Mouse (Mus musculus): ENCODE data around the gene Umod.

Umod gene

GRCm38 (mm10) chr7:119479256-119479655 is at the start of gene Umod:
Gene Umod, minus strand, starts transcription at chr7:119479282.
- DNase-seq (ENCODE audit: low spot score), result no peak

DNA sequence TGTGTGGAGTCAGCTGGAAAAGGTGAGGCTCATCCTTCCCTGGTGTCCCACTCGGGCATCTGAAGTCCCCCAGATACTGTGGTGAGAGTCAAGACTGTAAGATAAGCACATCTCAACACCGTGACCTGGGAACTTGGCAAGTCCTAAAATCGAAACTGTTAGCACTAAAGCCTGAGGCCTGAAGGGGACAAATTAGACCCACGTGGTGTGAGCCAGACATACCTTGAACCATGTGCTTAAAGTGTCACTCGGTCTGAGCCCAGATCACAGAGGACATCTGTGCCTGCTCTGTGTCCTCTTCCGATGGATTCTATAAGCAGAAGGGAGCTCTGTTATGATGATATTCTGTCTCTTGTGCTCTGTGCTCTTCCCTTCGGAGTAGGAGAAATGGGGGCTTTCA is 49.5 kb upstream of the Umod start:
- DNase-seq (ENCODE audit: low spot score), result no peak

GRCm38 (mm10) chr7:119527548-119527947 is 48.5 kb upstream of the Umod start:
- no peak for DNase-seq (ENCODE audit: low spot score)

- DNase-seq (ENCODE audit: low spot score), result no peak
Measured at GRCm38 (mm10) chr7:119527135-119527534, 48.1 kb upstream of the Umod start.

DNA sequence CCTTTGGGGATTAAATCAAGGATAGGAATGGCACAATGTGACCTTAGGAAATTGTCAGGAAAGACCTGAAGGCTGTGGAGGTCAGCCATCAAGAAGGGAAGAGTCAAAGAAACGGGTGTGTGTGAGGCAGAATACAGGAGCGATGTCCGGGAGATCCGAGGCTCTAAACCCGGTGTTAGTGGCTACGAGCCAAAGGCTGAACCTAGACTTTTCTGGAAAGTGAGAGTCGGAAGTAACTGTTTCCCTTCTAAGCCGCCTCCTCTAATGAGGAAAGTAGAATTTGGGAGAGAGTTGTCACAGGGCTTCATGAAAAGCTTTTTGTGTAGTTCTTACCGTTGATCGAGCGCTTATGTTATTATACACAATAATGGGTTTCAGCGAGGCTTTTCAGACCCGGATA is 47.4 kb upstream of the Umod start:
- DNase-seq (ENCODE audit: low spot score), result no peak

DNA sequence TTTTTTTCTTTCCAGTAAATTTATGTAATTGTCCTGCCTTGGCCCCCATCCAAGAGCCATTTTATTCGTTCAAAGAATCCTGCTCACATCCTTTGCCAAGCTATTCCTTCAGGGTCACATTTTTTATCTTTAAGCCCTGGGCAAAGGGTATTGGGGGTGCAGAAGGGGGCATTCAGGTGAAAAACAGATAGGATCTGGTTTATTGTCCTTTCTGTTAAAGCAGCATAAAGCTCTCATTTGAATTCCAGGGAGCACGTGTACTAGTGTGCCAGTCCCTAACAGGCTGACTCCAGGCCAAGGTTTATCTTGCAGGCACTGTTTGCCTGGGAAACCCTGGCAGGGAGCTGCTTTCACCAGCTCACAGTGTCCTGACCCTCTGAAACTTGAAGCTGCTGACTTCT is 46.8 kb upstream of the Umod start:
- DNase-seq (ENCODE audit: low spot score), result peak; percentile 18

- DNase-seq (ENCODE audit: low spot score), result no peak
Measured at GRCm38 (mm10) chr7:119523389-119523788, 44.3 kb upstream of the Umod start, which contains the start of gene Pdilt. Gene Pdilt, minus strand, starts transcription at chr7:119523489.

GRCm38 (mm10) chr7:119522385-119522784 is 43.3 kb upstream of the Umod start:
- no peak for DNase-seq (ENCODE audit: low spot score)

DNA sequence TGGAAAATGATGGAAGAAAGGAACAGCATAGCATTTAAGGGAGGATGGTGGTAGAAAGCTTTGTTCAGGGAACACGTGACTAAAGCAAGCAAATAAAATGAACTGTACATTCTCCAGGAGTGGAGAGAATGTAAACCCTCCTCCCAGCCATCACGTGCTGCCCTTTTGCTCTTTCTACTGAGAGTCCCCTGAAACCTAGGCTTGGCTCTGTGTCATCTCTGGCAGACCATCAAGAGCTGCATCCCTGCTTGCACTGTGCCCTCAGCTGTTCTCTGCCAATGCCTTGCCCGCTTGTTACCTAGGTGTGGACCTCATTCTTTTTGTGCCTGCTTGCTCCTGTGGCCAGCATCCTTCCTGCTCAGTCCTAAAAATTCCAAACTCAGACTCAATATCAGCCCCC is 42.7 kb upstream of the Umod start:
- no peak for DNase-seq (ENCODE audit: low spot score)

- DNase-seq (ENCODE audit: low spot score), result peak; percentile 48
Measured at GRCm38 (mm10) chr7:119519654-119520053, 40.6 kb upstream of the Umod start.

- no peak for DNase-seq (ENCODE audit: low spot score)
Measured at GRCm38 (mm10) chr7:119519163-119519562, 40.1 kb upstream of the Umod start, which contains the start of gene Acsm5. Gene Acsm5, plus strand, starts transcription at chr7:119519463.

DNA sequence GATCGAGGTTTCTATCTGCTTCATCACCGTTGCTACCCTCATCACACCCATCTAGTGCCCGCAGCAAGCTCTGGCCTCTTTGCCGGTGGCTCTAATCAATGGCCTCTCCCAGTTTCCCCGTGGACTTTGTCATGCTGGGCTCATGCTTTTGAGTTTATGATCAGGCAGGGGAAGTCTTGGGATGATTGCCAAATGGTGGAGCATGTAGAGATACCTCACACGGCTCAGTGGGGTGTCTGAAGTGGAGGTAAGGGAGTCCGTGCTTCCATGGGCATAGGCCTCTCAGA is 37.1 kb upstream of the Umod start:
- no peak for DNase-seq (ENCODE audit: low spot score)

DNA sequence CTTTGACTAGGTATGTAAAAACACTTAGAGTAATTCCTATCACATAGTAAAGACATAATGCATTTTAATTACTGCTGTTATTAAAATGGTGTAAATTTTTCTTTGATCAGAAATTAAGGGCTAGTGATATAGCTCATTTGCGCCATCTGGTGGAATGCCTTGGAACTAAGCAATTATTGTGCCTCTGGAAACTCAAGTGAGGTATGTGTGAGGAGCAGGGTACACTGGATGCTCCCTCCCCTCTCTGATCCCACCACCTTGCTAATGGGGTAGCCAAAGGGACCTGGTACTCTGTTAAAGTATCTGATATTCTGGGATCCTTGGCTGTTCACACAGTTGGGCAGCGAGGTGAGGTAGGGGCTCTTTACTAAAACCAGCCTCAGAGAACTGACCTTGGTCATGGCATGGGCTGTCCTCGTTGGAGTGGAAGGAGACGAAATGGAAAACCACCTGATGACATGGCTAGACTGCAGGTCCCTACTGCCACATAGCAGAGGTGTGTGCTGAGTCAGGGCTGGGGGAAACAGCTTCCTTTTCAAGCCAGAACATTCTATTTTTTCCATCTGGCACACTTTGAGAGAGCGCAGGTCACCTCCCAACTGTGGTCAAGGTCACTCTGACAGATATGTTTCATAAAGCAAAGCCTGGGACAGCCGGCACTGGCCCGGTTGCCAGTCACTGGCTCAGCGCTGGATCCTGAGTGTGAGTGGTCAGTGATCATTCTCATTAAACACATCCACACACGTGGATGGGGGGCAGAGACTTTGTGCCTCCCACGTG is 36.6 kb upstream of the Umod start:
- DNase-seq (ENCODE audit: low spot score), result no peak

DNA sequence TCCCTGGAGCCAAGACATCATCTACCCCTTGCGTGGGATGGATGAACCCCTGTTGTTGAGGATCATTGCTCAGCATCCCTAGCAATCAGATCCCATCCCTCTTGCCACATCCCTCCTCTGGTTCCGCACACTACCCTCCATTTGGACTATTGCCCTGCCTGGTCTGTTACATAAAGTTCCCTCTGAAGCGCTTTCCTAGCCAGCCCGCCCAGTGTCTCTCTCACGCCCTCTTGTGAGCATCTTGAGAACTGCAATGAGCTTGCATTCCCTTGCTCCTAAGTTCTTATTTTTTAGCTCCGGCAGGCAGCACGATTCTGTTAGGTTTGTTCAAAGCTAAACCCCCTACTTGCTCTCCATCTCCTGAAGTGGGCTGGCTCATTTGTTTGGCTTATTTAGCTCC is 34.0 kb upstream of the Umod start:
- peak; percentile 23 for DNase-seq (ENCODE audit: low spot score)

DNA sequence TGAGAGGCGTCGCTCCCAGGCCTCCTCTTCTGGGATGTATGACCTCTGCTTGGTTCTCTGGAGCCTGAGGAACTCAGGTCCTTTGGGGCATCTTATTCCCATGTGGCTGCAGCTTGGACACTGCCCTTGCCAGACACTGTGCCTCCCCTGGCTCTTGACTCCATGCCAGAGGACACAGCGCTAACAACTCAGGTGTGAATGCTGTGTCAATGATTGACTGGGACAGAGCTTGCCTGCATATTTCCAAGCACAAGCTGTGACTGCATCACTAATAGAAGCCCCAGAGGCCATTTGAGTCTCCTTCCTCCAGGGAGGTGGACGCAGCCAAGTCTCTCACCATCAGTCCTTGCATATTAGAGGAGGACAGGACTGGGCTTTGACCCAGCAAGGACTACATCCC is 32.1 kb upstream of the Umod start:
- DNase-seq (ENCODE audit: low spot score), result no peak

- DNase-seq (ENCODE audit: low spot score), result no peak
Measured at GRCm38 (mm10) chr7:119490041-119490780, 11.1 kb upstream of the Umod start.

- no peak for DNase-seq (ENCODE audit: low spot score)
Measured at GRCm38 (mm10) chr7:119486683-119487082, 7.6 kb upstream of the Umod start.

DNA sequence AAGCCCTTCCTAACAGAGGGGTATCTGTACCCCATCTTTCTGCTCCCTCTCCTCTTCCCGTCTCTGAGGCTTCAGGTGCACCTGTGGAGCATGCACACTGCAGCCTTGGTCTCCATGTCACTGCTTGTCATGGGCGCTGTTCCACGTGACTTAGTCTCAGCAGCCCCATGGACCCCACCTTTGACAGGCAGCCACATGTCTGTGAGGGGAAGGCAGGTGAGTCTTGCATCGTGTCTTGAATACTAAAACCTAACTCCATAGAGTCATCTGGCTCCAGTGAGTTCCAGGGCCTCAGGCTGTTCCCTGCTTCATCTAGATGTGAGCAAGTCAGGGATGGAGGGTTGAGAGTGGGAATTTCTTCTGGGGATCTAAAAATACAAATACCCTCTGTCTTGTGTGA is 5.1 kb upstream of the Umod start:
- no peak for DNase-seq (ENCODE audit: low spot score)

GRCm38 (mm10) chr7:119476500-119477389 is 2.3 kb downstream of the Umod start:
- no peak for DNase-seq (ENCODE audit: low spot score)

GRCm38 (mm10) chr7:119459185-119459584 is 19.9 kb downstream of the Umod start, which contains the start of gene Gp2:
Gene Gp2, minus strand, starts transcription at chr7:119459285.
- no peak for DNase-seq (ENCODE audit: low spot score)

DNA sequence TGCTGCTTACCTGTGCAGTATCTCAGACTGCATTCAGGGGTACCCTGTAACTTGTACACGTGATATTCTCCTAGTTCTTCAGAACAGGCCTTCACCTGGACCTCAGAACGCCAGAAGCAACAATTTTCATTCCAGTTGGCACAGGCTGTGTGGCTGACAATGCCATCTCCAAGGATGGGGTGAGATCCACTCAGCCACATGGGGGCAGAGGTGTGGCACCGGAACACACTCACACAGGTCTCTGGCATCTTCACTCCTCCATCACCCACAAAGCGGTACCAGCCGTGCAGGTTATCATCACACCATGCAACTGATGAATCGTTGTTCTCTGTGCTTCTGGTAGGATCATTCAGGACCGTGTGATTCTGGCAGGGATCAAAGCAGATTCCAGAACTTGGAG is 24.9 kb downstream of the Umod start:
- DNase-seq (ENCODE audit: low spot score), result no peak

- DNase-seq (ENCODE audit: low spot score), result no peak
Measured at GRCm38 (mm10) chr7:119443849-119444248, 35.2 kb downstream of the Umod start.

DNA sequence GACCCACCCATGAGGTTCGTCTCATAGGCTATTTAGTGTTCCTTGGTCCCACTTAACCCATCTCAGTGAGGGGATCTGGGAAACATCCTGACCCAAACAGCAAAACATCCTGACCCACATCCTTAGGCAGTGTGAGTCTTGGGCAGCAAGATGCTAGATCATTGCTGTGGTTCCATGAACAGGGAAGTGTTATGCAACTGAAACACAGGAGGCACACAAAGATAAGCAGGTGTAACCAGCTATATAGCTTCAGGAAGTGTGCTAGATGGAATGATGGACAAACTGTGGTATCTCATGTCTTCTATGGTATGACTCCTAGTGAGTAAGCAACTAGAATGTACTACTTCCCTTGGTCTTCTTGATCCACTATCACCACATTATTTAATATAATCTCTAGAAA is 37.1 kb downstream of the Umod start:
- DNase-seq (ENCODE audit: low spot score), result no peak

Measured in lung, postnatal 25 days (tissue).